Mouse (Mus musculus): ENCODE results near the gene Vcl. TPM values are rescaled to one million over a fixed set of nuclear protein-coding genes. Genes with fewer than 3 reads are reported as not detected.

Gene Vcl
- total and polyA plus RNA-seq, 2 experiments, result 9.5 to 12.1 TPM

- peak; percentile 95 for DNase-seq (ENCODE audit: extremely low read depth, low read depth, low spot score)
- under 1% methylated on average over 48 of the region's 48 CpGs for WGBS
- H3K9ac ChIP-seq (ENCODE audit: low read depth, low read length), result peak within 1 kb of the TSS; percentile 90
- peak within 1 kb of the TSS; percentile 94 for H3K27ac ChIP-seq (replicated peaks; ENCODE audit: insufficient read depth, low read depth, low read length)
- H3K27me3 ChIP-seq (ENCODE audit: control insufficient read depth, insufficient read depth, low read length), result no peaks in the 10 kb centered on the region
- peaks cover 14% of the 10 kb centered on the region; the same call in 1 of the 2 replicates for H3K4me1 ChIP-seq (ENCODE audit: control insufficient read depth, insufficient read depth, low read length)
- peak; percentile 72 for TF ChIP-seq POLR2A (IDR thresholded peaks at IDR 0.05; ENCODE audit: extremely low read depth, insufficient read depth, low read length)
- no peak for TF ChIP-seq CTCF (IDR thresholded peaks at IDR 0.05; ENCODE audit: low read depth, low read length)
- H3K36me3 ChIP-seq (ENCODE audit: control insufficient read depth, insufficient read depth, low read length), result peaks cover 2% of the 10 kb centered on the region; the same call in 1 of the 2 replicates
- H3K4me3 ChIP-seq (ENCODE audit: insufficient read depth, low read depth, low read length), result peak within 1 kb of the TSS; percentile 85
- peaks cover 22% of the 10 kb centered on the region; the same call in 1 of the 2 replicates for H3K79me2 ChIP-seq (ENCODE audit: control insufficient read depth, insufficient read depth, low read length)
Measured at GRCm38 (mm10) chr14:21052112-21052780, 123.0 kb downstream of the Vcl start, which contains the start of the genes Ap3m1 and Adk. Ap3m1 (minus strand) TSS chr14:21052508. Adk (plus strand) TSS chr14:21052574.

GRCm38 (mm10) chr14:21052781-21053130 lies 123.6 kb downstream of the Vcl start:
- H3K9ac ChIP-seq (ENCODE audit: low read depth, low read length), result peak overlapping the region; percentile 90

DNA sequence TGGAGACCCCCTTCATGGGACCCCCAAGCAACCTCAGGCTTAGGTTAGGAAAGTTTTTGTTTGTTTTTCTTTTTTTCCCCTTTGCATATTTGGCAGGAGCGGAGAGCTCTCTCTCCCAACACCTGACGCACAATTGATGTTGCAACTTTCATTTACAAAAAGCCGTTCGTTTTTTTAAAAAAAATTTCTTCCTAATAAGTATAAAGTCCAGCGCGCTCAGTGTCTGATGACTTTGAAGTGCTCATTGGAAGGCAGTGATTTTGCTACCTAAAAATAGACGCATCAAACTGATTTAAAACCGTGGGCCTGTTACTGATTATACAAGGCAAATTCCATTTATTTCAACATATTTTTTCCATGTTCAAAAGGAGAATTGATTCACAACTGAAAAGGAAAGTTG lies 124.0 kb downstream of the Vcl start:
- Histone ChIP-seq H3K36me3 (ENCODE audit: control insufficient read depth, insufficient read depth, low read length) (no peaks in the 10 kb centered on the region), H3K27ac (replicated peaks; ENCODE audit: insufficient read depth, low read depth, low read length) (peak overlapping the region; percentile 92), H3K27me3 (ENCODE audit: control insufficient read depth, insufficient read depth, low read length) (no peaks in the 10 kb centered on the region), H3K4me1 (ENCODE audit: control insufficient read depth, insufficient read depth, low read length) (peaks cover 10% of the 10 kb centered on the region; the same call in 1 of the 2 replicates), H3K9ac (ENCODE audit: low read depth, low read length) (peak overlapping the region; percentile 90; the same call in 1 of the 2 replicates), H3K79me2 (ENCODE audit: control insufficient read depth, insufficient read depth, low read length) (peaks cover 20% of the 10 kb centered on the region; the same call in 1 of the 2 replicates), H3K4me3 (ENCODE audit: insufficient read depth, low read depth, low read length) (peak overlapping the region; percentile 85)
- TF ChIP-seq POLR2A (IDR thresholded peaks at IDR 0.05; ENCODE audit: extremely low read depth, insufficient read depth, low read length), result no peak
- TF ChIP-seq CTCF (IDR thresholded peaks at IDR 0.05; ENCODE audit: low read depth, low read length), result no peak
- WGBS, result 1% methylated on average over 8 of the region's 8 CpGs
- DNase-seq (ENCODE audit: extremely low read depth, low read depth, low spot score), result peak; percentile 98

More at GRCm38 (mm10) chr14:21052781-21053130, 123.6 kb downstream of the Vcl start:
- Histone ChIP-seq H3K79me2 (ENCODE audit: control insufficient read depth, insufficient read depth, low read length) (peaks cover 24% of the 10 kb centered on the region; the same call in 1 of the 2 replicates), H3K27me3 (ENCODE audit: control insufficient read depth, insufficient read depth, low read length) (no peaks in the 10 kb centered on the region), H3K36me3 (ENCODE audit: control insufficient read depth, insufficient read depth, low read length) (no peaks in the 10 kb centered on the region), H3K4me3 (ENCODE audit: insufficient read depth, low read depth, low read length) (peak overlapping the region; percentile 85), H3K4me1 (ENCODE audit: control insufficient read depth, insufficient read depth, low read length) (peaks cover 14% of the 10 kb centered on the region; the same call in 1 of the 2 replicates), H3K27ac (replicated peaks; ENCODE audit: insufficient read depth, low read depth, low read length) (peak overlapping the region; percentile 92)
- under 1% methylated on average over 25 of the region's 25 CpGs for WGBS
- no peak for TF ChIP-seq CTCF (IDR thresholded peaks at IDR 0.05; ENCODE audit: low read depth, low read length)
- TF ChIP-seq POLR2A (IDR thresholded peaks at IDR 0.05; ENCODE audit: extremely low read depth, insufficient read depth, low read length), result no peak
- DNase-seq (ENCODE audit: extremely low read depth, low read depth, low spot score), result no peak

- 20% methylated on average over 7 of the region's 7 CpGs for WGBS
- H3K27ac ChIP-seq (replicated peaks; ENCODE audit: insufficient read depth, low read depth, low read length), result peak overlapping the region; percentile 74
- H3K36me3 ChIP-seq (ENCODE audit: control insufficient read depth, insufficient read depth, low read length), result no peaks in the 10 kb centered on the region
- DNase-seq (ENCODE audit: extremely low read depth, low read depth, low spot score), result peak; percentile 95
- TF ChIP-seq POLR2A (IDR thresholded peaks at IDR 0.05; ENCODE audit: extremely low read depth, insufficient read depth, low read length) (no peak), CTCF (IDR thresholded peaks at IDR 0.05; ENCODE audit: low read depth, low read length) (no peak)
- H3K27me3 ChIP-seq (ENCODE audit: control insufficient read depth, insufficient read depth, low read length), result no peaks in the 10 kb centered on the region
- H3K9ac ChIP-seq (ENCODE audit: low read depth, low read length), result 0 out of 2 replicates have a peak overlapping the region, but pooled peaks have one; percentile 6
- peaks cover 9% of the 10 kb centered on the region; the same call in 1 of the 2 replicates for H3K4me1 ChIP-seq (ENCODE audit: control insufficient read depth, insufficient read depth, low read length)
- peak overlapping the region; percentile 43; the same call in 1 of the 2 replicates for H3K4me3 ChIP-seq (ENCODE audit: insufficient read depth, low read depth, low read length)
- peaks cover 19% of the 10 kb centered on the region; the same call in 1 of the 2 replicates for H3K79me2 ChIP-seq (ENCODE audit: control insufficient read depth, insufficient read depth, low read length)
Measured at GRCm38 (mm10) chr14:21053586-21053985, 124.4 kb downstream of the Vcl start.

DNA sequence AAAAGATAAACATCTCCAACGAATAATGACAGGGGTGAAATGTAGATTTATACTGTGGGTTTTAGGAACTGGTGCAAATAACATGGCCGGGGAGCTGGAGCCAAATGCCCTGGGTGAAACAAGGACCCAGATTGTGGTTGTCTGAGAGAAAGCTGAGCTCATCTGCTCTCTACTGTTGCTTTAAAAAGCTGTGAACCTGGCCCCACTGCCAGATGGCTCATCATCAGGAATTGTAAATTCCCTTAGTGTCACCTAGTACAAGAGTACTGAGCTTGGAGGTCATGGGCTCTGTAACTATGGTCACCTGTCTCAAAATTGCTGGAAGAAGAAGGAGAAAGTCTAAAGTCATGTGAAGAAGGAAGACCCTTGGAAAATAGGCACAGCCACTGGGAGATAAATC lies 129.8 kb downstream of the Vcl start:
- DNase-seq (ENCODE audit: extremely low read depth, low read depth, low spot score), result no peak
- Histone ChIP-seq H3K9ac (ENCODE audit: low read depth, low read length) (no peak overlapping the region), H3K27ac (replicated peaks; ENCODE audit: insufficient read depth, low read depth, low read length) (no peak overlapping the region), H3K79me2 (ENCODE audit: control insufficient read depth, insufficient read depth, low read length) (peaks cover 24% of the 10 kb centered on the region; the same call in 1 of the 2 replicates), H3K4me3 (ENCODE audit: insufficient read depth, low read depth, low read length) (no peak overlapping the region), H3K36me3 (ENCODE audit: control insufficient read depth, insufficient read depth, low read length) (no peaks in the 10 kb centered on the region), H3K4me1 (ENCODE audit: control insufficient read depth, insufficient read depth, low read length) (peaks cover 11% of the 10 kb centered on the region; the same call in 1 of the 2 replicates), H3K27me3 (ENCODE audit: control insufficient read depth, insufficient read depth, low read length) (no peaks in the 10 kb centered on the region)
- TF ChIP-seq POLR2A (IDR thresholded peaks at IDR 0.05; ENCODE audit: extremely low read depth, insufficient read depth, low read length), result no peak
- TF ChIP-seq CTCF (IDR thresholded peaks at IDR 0.05; ENCODE audit: low read depth, low read length), result no peak
- 77% methylated on average over 2 of the region's 2 CpGs for WGBS
